Mouse (Mus musculus) thymus, postnatal 25 days (tissue): ENCODE measurements around the gene Olfr193.
"Not testable (repeated sequence)": the region's sequence is repeated elsewhere in the genome, so short reads cannot be mapped to it uniquely, and the experiment has no call there.

Experiments
- DNase-seq: peaks from one replicate; pipeline ENCODE4 v3.0.0; 2022

The Olfr193 gene

DNA sequence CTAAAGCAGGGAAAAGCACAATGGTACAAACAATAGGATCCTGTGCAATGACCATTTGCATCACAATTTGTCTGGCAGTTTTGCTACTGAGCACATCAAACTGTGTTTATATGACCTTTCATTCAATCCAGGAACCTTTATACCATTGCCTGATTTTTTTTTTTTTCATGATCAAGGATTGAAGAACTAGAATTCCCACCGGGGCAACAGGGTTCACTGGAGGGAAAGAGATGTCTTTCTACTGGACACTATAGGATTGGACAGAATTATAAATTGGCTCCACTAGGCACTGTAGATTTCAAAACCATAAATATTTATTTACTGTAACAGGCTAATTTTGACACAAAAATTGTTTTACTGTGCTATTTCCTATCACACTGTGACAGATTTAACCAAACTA, at the start of gene Olfr193:
Gene Olfr193, minus strand, starts transcription at position 101 of the 400 bp plus-strand sequence.
- DNase-seq: no peak

- DNase-seq: no peak
These were observed 40.3 kb upstream of the Olfr193 start for GRCm38 (mm10) chr16:59151996-59152395.

- DNase-seq: no peak
These were observed 35.1 kb upstream of the Olfr193 start, which contains the start of gene Olfr195 for GRCm38 (mm10) chr16:59146746-59147145. Gene Olfr195, plus strand, starts transcription at chr16:59147046.

- DNase-seq: no peak
These were observed 29.4 kb upstream of the Olfr193 start for GRCm38 (mm10) chr16:59141105-59141504.

DNA sequence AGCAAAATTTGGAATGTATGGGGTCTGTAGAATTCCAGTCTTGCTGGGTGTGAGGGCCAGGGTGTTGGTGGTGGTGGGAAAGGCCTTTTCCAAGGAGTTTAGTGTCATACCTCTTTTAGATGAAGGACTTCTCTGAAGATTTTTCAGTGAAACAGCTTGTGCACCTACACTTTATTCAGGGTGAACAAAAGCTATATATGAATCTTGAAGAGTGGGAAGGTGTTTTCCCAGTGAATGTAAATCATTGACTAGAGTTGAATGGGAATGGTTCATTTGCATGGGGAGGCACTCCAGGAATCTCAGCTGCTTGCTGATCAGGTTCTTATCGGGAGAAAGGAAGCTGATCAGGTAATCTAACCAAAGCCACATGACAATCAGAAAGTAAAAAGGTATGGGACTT, 19.1 kb upstream of the Olfr193 start:
- DNase-seq: no peak

DNA sequence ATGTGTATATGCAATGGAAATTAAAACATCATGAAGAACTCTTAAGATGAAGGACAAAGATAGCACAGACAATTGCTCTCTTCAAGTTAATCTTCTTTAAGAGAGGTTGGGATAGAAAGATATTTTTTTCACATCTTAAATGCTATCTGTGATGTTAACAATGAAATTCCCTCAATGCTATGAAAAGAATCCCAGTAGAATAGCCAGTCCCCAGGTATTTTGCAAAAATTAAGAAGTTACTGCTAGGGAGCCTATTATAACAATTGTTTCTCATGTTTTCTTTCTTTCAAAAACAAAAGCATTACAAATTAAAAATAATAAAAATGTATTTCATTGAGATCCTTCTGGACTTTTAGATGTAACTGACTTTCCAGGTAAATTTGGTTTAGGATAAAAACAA, 9.3 kb upstream of the Olfr193 start, which contains the start of gene Olfr194:
Gene Olfr194, minus strand, starts transcription at position 101 of the 400 bp plus-strand sequence.
- no peak for DNase-seq

DNA sequence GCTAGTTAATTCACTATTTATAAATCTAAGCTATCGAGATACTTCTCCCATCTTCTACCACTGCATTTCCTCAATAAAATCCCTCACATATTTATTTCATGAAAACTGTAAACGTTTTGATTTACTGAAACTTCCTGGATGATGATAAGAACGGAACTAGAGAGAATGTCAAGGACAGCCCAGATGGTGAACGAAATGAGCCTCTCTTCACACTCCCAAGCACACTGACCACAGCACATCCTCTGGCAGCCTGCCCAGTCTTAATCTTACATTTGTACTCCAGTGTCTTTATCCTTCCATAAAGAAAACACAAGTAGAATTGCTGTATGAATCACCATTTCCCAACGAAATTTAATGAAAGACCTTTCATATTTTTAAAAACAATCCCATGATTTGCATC, 3.2 kb downstream of the Olfr193 start:
- DNase-seq: not testable (repeated sequence)

DNA sequence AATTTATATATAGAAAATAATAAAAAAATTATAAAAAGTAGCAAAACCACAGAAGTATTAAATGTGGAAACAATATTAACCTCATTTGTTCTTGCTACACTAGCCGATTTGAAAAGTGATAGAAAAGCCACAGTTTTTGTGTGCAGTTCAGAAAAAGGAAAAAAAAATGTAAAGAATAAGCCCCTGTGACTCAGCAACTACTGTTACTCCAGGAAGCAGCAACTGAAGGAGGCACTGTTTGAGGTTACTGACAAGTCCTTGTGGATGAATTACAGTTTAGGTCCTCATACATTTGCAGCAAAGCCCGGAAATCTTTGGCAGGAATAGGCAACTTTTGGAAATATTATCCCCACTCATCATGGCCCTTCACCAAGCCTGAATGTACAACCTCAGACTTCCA, 6.4 kb downstream of the Olfr193 start:
- DNase-seq: no peak

GRCm38 (mm10) chr16:59089722-59090121, 22.0 kb downstream of the Olfr193 start, which contains the start of gene Olfr191:
Gene Olfr191, minus strand, starts transcription at chr16:59089822.
- DNase-seq: not testable (repeated sequence)

DNA sequence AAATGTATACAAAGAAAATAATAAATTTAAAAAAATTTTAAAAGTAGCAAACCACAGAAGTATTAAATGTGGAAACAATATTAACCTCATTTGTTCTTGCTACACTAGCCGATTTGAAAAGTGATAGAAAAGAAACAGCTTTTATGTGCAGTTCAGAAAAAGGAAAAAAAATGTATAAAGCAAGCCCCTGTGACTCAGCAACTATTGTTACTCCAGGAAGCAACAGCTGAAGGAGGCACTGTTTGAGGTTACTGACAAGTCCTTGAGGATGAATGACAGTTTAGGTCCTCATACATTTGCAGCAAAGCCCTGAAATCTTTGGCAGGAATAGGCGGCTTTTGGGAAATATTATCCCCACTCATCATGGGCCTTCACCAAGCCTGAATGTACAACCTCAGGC, 30.6 kb downstream of the Olfr193 start:
- DNase-seq: not testable (repeated sequence)

DNA sequence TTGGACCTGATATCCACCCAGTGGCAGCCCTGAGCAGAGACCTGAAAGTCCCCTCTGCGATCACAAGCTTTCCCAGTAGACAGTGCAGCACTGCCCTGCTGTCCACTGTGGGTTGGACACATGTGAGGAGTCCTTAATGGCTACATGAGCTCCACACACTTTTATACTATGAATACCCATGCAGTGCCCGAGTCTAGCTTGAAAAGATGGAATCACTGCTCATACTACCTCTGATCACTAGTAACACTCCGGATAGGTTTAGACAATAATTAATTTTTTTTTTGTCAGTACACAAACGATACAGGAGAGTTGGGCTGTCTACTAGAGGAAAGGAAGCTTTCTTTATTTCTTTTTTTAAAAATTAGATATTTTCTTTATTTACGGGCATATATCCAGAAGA, 33.8 kb downstream of the Olfr193 start, which contains the start of gene Olfr190:
Gene Olfr190, minus strand, starts transcription at position 101 of the 400 bp plus-strand sequence.
- DNase-seq: no peak

GRCm38 (mm10) chr16:59073520-59073919, 38.2 kb downstream of the Olfr193 start:
- DNase-seq: no peak

DNA sequence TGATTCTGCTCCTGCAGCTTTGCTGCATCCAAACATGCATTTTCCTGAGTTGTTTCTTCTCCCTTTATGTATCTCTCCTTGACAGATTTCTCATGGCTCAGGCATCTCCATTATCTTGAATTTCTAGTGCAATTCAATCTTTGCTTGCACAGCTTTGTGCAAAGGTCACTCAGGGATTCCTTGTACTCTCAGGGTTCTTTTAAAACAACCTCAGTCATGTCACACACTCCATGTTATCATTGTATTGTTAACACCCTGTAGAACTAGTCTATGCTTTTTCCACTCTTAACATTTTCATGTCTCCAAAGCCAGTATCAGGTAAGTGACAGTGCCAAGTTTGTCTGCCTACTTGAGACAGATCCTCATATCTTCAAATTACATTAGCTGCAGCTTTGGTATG, 39.9 kb downstream of the Olfr193 start:
- no peak for DNase-seq

DNA sequence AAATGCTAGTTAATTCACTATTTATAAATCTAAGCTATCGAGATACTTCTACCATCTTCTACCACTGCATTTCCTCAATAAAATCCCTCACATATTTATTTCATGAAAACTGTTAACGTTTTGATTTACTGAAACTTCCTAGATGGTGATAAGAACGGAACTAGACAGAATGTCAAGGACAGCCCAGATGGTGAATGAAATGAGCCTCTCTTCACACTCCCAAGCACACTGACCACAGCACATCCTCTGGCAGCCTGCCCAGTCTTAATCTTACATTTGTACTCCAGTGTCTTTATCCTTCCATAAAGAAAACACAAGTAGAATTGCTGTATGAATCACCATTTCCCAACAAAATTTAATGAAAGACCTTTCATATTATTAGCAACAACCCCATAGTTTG, 49.3 kb downstream of the Olfr193 start:
- not testable (repeated sequence) for DNase-seq
